Mouse (Mus musculus) megakaryocyte-erythroid progenitor cell, adult 5-6 weeks (primary cell): ENCODE data around the gene Specc1. TPM values are rescaled to one million over a fixed set of nuclear protein-coding genes. Genes with fewer than 3 reads are reported as not detected.

Experiments used
- ATAC-seq: replicated peaks from 2 replicates; pipeline ENCODE4 v1.8.0; 2016; ENCODE audit warnings: mild to moderate bottlenecking, inconsistent platforms; ENCODE audit not compliant: severe bottlenecking, poor library complexity, low FRiP score, low TSS enrichment
- total RNA-seq, 2 experiments: library from RNA; stranded (forward) in 1 of 2; stranded (reverse) in 1 of 2; fragments of 200-1000, 215-1000 nt in 1 of 2; fragments of >200 nt in 1 of 2; fragmentation: Nextera tagmentation in 1 of 2; gene quantifications; 2 replicates each; pipeline ENCODE4 v1.2.3; 2014 to 2017

The Specc1 gene
- total RNA-seq (2014; fragmentation: Nextera tagmentation) = 35.8 and 41.4 TPM in 2 replicates
- 43.9 and 65.4 TPM in 2 replicates for total RNA-seq (2017)

DNA sequence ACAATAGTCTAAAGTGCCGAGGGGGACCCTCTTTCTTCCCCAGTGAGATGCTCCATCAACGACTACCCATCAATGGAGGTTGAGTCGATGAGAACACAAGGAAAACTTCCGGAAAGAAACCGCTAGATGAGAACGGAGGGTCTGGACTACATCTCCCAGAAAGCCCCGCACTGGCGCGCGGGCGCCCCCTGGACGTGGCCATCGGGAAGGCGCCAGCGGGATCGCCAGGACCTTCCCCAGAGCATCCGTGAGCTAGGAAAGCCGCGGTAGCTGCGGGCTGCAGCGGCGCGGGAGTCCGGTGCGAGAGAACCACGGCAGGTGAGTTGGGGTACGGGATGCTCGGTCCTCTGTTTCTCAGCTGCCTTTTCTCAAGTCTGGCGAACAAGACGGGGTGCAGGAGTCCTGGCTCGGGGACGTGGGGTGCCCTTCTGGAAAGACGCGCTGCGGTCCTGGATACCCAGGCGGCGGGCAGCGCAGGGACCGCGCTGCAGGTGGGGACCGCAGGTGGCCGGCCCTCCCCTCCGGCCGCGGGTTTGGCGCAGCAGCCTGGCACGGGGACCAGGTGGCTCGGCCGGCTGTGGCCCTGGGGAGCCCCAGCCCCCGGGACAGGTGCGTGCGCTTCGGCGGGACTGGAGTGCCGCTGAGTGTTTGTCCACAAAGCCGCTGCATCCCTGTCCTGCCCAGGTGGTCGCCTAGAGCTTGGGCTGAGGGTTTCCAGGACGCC is at the start of gene Specc1:
TSS of gene Specc1 (plus strand) at position 192 of the 724 bp plus-strand sequence.
- peak; percentile 74 for ATAC-seq

DNA sequence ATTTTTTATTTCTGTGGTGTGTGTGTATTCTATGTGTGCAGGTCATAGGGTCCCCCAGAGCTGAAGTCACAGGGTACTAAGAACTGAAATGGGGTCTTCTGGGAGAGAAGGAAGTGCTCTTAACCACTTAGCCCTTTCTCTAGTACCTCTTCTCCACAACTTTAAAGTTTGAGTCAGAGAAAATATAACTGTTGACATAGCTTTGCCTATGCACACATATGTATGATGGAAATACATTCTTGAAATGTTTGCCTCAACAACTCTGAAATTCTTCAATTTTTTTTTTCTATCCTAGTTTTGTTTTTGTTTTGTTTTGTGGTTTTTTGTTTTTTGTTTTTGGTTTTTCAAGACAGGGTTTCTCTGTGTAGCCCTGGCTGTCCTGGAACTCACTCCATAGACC is 48.2 kb upstream of the Specc1 start:
- ATAC-seq = no peak

DNA sequence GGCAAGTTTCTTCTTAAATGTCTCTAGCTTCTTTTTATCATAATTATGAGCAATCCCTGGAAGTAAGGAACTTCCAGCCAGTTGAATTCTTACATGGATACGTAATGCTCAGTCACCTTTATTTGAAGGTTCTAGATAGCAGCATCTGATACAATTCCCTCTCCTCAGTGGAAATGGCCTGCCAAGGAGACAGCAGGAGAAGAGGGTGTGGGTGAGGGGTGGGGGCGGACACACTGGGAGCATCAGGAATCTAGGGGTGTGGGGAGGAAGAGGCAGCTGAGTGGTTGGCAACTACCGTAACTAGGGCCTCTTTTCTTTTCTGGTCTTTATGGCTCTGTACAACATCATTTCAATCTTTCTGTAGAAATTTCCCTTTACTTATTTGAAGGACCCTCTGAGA is 36.9 kb upstream of the Specc1 start:
- no peak for ATAC-seq

DNA sequence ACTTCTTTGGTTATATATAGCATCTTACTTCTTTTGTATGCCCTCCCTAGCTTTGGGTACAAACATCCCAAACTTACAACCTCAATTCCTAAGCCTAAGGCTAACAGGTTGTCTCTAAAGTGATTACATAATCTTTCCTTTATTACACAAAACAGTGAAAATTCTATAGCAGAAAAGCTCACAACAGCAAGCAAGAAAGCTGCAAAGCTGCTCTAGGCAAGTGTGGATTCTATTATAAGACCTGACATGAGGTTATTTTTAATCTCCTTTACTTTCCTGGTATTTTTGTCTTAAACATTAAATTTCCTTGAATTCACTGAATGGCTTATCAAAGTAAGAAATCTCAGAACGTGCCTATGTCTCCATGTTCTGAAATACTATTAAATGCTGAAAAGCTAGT is 33.3 kb upstream of the Specc1 start:
- no peak for ATAC-seq

DNA sequence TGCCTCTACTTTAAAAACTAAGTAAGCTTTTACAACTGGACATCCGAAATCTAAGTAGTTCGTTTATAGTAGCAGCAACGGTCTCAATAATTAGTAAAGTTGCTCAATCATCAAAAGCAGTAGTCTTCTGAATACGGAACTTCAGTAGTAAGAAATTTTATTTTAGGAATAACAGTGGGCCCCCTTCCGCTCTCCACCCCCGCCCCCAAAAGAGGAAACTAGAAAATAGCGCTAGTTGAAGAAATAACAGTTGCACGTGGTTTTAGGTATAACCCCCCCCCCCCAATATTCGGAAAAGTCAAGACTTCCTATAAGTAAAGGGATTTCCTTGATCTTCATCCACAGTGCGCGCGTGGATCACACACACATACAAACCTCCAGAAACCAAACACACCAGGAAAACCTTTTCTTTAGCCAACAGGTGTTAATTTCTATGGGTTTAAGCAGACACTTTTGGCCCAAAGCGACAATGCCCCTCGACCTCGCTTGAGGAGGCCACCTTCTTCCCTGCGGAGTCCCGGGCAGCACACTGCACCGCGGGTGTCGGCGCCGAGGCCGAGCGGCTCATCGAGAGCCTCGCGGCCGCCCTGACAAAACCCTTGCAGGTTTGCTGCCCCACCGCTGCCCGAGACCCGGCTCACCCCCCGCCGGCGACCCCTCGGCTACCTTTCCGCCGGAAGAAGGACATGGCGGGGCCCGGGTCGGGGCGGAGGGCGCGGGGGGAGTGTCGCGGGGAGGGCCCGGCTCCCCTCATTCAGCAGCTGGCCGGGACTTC is 27.1 kb upstream of the Specc1 start:
- ATAC-seq = no peak

DNA sequence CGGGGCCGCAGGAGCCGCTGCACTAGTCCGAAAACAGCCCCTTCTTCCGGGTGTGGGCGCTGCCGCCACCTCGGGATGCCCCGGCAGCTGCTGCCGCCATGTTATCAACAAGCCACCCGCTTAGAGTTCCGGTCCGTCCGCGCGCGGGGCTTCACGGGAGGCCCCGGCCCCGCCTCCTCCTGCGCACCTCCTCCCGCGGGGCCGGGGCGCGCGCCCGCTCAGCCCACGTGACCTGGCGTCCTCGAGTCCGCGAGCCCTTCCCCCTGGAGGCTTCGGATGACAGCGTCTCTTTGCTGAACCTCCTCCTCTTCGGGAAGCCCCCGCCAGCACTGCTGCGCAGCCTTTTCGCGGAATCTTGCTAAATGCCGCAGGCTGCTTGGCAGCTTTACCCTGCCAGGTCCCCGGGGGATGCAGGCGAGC is 26.5 kb upstream of the Specc1 start, which contains the start of gene Akap10:
TSS of gene Akap10 (minus strand) at position 155 of the 420 bp plus-strand sequence.
- peak; percentile 92 for ATAC-seq

DNA sequence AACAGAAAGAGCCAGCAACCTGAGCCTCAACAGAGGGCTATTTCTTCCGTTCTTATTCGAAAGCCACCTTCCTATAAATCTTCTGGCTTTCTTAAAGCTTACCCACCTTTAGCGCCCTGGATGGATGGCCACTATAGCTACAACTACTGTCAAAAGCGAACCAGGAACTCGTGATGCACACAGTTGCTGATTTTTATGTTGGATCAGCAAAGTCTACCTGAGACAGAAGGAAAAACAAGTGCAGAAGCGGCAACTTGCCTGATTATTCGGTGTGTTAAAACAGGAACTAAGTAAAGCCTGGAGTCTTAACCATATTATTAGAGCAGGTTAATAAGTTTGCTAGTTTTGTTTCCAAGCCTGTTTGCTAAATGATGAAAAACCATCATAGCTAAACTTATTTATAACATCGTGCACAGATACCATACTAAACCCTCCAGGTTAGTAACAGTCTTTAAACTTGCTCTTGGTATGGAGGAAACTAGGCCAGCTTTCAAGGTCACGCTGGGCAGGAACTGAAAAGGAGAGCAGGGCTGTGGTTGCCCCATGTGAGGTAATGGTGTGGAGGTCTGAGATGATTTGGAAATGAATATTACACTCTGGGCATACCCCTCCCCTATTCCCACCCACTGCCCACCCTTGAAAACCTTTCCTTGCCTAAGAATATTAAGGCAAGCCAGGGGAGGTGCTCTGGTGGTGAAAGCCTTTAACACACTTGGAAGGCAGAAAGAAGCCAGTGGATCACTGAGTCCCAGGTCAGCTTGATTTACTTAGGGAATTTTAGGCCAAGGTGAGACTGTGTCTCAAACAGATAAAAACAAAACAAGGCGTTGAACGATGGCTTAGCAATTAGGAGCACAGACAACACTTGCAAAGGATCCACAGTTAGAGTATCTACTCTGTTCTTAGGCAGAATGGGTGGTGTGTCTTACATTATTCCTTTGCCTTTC is 25.6 kb upstream of the Specc1 start:
- ATAC-seq = peak; percentile 32

DNA sequence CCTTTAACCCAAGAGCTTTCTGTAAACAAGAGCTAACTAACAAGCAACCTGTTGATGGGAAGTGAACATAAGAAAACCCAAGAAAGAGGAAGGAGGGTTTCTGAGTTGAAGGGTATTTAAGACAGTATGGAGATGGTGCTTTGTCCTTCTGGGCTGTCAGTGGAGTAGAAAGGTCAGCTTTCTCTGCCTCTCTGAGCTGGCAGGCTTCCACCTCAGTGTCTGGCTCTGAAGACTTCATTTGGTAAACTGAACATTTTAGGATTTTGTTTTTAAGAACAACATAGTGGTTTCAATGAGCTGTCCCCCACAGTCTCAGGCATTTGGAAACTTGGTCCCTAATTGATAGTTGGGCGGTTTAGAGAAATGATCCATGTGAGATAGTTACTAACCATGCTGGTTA is 18.8 kb upstream of the Specc1 start:
- no peak for ATAC-seq

DNA sequence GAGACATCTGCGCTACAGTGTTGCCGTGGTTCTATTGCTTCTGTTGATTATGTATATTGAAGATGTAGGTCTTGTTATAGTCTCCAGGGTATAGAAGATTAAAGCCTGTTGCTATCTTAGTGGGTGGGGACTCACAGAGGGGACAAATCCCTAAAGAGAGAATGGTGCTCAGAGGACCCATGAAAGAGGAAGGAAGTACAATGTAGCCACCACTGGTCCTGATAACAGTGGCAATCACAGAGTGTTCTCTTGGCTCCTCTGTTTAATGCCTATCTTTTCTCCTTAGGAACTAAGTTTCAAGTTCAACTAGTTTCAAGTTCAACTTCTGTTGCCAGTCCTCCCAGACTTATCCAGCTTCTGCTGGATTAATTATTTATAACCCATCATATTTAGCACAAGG is 13.7 kb upstream of the Specc1 start:
- no peak for ATAC-seq

DNA sequence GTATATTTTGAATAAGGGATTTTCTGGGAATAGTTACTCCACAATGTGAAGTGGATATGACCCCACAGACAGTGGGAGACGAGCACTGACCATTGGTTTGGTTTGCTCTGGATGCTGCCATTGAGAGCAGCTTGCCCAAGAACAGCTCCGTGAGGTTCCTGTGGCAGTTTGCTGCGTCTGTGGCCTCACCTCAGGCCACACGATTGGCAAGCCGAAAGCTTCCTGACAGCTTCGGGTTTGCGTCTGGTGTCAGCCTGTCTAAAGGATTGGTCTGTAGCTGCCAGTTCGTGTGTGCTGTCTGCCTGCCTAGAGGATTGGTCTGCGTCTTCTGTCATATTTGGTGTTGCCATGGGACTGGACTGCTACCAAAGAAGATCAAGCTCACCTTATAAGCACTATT is 12.1 kb upstream of the Specc1 start:
- ATAC-seq = no peak

DNA sequence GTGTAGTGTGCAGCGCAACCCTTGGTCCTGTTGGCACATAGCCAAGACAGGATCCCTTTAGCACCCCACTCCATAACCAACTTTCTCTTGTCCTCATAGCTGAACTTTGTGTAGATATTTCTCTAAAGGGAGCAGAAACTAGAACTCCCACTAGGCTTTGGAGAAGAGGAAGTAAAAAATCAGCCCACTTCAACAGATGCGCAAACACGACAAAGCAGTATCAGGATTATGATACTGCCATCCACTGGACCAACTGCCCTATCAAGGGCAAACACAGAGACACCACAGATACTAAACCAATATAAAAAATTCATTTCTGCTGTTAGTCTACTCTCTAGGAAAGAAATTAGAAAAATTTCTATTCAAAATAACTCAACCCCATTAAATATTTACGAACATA is 10.0 kb upstream of the Specc1 start:
- peak; percentile 73 for ATAC-seq

DNA sequence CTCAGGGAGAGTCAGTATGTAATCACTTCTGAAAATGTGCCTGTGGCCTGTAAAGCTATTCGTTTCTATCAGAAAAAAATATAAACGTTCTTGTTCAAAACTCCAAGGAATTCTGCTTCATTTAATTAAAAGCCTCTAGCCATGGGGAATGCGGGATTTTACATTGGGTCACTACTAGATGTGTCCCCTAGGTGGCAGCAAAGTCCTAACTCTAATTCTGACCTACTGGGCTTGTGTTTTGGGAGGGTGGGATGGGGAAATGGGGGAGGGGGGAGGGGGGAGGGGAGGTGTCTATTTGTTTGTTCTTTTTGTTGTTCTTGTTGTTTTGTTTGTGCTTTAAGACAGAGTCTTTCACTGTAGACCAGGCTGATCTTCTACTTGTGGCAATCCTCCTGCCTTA is 7.2 kb upstream of the Specc1 start:
- no peak for ATAC-seq

DNA sequence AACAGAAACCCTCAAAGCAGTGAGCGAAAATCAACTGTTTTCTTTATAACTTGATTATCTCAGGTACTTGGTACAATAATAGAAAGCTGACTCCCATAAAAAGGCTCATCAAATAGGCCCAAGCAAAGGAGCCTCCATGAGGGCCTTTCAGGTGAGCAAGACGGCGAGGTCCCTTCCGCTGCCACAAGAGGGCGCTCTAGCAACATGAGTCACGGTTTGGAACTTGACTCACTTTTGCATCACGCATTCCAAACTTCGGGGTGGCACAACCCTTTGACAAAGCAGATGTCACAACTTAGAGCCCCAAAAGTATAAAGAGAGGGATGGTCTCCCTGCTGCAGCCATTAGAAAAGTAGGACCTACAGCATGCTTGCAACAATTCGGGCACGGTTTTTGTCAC is 5.9 kb upstream of the Specc1 start:
- ATAC-seq = peak; percentile 45; the same call in 1 of the 2 replicates

DNA sequence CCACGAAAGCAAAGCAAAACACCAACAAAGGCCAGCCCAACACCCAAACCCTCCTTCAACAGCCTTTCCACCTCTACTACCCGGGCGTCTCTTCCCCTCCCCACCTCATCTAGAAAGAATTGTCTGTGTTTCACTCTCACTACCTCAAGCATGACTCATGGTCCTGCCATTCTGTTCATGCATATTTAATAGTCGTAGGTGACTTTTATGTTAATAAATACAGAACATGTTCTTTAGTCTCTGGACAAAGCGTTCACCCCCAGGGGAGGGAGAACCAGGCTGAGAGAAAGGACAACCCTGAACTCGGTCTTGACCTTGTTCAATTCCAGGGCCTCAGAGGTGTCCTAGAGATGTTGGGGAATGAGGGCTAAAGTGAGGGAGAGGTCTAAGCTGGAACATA is 1.4 kb upstream of the Specc1 start:
- ATAC-seq = no peak

DNA sequence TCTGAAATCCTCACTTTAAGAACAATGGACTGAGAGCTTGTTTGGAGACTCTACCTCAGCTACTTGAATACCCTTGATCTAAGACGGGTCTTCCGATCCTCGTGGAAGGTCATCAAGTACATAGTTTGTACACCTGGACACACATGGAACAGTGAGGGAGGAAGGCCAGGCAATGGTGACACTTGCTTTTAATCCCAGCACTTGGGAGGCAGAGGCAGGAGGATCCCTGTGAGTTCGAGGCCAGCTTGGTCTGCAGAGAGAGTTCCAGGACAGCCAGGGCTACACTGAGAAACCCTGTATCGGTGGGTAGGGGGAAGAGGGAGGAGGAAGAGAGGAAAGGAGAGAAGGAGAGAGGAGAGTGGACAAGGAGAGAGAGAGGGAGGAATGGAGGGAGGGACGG is 612 bp upstream of the Specc1 start:
- no peak for ATAC-seq

DNA sequence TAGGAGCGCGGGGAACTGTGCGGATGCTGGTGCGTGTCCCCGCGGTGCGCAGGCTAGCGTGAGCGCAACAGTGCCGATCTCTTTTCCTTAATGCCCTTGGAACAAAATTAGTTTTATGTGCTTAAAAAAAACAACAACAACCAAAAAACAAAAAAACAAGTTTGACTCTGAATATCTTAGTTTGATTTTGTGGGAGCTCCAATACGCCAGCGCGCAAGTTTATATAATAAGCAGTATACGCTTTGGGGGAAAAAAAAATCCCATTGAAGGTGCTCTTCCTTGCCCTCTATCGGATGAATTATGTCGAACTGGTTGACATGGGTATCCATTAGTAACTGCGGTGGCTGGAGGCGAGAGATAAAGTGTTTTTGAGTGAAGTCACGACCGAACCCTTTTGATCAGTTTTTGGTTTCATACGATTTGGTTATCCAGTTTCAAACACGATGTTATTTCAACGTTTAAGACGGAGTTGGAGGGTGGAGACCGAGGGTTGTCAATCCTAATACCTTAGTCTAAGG is 792 bp downstream of the Specc1 start:
- peak; percentile 86 for ATAC-seq

DNA sequence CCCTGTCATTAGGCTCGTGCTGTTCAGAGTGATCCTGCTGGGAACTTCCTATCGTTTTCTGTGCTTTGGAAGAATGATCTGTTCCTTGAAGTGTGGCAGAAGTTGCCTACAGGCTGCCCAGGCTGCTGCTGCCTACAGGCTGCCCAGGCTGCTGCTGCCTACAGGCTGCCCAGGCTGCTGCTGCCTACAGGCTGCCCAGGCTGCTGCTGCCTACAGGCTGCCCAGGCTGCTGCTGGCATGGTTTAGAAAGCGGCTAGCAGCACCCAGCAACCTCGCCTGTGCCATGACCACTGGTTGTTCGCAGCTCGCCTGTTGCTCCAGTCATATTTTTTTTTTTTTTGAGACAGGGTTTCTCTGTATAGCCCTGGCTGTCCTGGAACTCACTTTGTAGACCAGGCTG is 2.1 kb downstream of the Specc1 start:
- ATAC-seq = 0 out of 2 replicates have a peak, but pooled peaks have one; percentile 48

DNA sequence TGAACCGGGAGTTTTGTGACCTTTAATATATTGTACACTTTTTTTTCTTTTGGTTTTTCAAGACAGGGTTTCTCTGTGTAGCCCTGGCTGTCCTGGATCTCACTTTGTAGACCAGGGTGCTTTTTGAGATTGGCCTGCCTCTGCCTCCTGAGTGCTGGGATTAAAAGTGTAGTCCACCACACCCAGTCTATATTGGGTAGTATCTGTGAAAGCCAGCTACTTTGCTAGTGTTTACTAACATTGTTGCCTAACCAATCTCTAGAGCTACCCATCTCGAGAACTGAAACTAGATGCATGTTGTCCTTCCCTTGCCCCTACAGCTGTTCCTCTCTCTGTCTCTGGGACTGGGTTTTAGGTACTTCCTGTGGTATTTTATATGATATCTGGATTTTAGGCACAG is 3.5 kb downstream of the Specc1 start:
- no peak for ATAC-seq

DNA sequence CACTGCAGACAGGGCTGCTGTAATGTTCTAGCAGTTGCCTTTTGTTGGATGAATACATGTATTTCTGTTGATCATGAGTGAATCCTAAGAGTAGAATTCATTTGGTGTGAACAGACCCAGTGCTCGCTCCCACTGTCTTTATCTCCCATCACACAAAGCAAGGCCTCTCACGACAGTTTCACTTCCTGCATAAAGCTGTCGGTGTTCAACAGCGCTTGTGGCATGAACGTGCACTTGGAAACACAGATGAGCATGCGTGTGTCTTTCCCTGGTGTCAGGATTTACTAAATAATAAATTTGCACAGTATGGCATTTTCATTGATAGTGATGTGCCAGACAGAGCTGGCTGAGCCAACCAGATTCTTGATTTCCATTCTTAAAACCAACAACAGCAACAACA is 6.1 kb downstream of the Specc1 start:
- no peak for ATAC-seq

DNA sequence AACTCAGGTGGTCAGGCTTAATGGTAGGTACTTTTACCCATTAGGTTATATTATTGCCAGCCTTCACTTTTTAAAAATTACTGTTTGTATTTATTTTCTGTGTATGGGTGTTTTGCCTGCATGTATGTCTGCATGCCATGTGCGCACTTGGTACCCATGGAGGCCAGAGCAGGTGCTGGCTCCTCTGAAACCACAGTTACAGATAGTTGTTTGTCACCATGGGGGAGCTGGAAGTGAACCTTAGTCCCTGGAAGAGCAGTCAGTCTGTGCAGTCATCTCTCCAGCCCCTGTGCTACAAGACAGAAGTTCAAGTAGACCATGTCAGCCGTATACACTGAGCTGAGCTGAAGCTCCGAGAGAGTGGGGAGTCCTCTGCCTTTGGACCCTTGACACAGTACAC is 6.6 kb downstream of the Specc1 start:
- ATAC-seq = no peak
